Mouse (Mus musculus) small intestine, adult 10 weeks (tissue): Measurements from ENCODE around the gene Cacng4. TPM values are rescaled to one million over a fixed set of nuclear protein-coding genes. Genes with fewer than 3 reads are reported as not detected.

Source experiments
- polyA plus RNA-seq: library from polyadenylated mRNA; stranded (reverse); fragments of 350-450 nt; fragmentation: Illumina TruSeq; extraction: RNeasy Lipid Tissue Mini Kit (QIAGEN cat#74804); gene quantifications from one replicate; pipeline ENCODE4 v1.2.3, GENCODE M21; 2014; ENCODE audit warnings: low replicate concordance

The Cacng4 gene
- not detected for polyA plus RNA-seq

GRCm38 (mm10) chr11:107794547-107795269 is at the start of gene Cacng4:
Cacng4 (minus strand) TSS chr11:107794557.

DNA sequence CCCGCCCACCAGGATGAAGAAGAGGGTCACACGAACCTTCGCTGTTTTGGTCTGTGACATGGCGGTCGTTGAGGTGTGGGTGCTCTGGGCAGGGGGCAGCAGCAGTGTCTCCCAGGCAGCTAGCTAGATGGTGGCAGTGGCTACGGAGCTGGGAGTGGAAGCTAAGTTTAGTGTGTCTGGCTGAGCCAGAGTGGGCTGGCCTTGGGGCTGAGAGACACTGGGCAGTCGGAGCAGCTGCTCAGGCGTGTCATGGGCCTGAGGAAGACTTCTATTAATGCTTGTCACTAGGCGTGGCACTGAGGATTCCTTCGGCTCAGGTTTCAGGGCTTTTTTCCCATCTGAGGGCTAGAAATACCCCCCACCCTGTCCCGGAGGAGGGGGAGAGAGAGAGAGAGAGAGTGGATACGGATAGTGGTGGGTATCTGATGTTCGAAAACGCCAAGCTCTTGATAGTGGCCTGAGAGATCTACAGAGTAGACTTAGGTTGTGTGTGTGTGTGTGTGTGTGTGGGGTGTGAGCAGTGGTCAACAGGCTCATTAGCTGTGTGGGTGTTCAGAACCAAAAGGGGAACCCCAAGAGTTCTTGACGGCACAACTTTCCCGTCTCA is 77.9 kb downstream of the Cacng4 start, which contains the start of gene Cacng1:
Gene Cacng1, minus strand, starts transcription at position 191 of the 607 bp plus-strand sequence.

Other genes with a start within 250 kb of the Cacng4 start
- 9.7 TPM for gene Helz, start 246.6 kb downstream of the Cacng4 start, polyA plus RNA-seq
- not detected for gene Cacng1, start 78.0 kb downstream of the Cacng4 start, polyA plus RNA-seq
- gene Cacng5, start 120.5 kb upstream of the Cacng4 start, polyA plus RNA-seq, result not detected